Mouse (Mus musculus) midbrain, embryonic 14.5 days (tissue): ENCODE data around the gene Gm36210. TPM values are rescaled to one million over a fixed set of nuclear protein-coding genes. Genes with fewer than 3 reads are reported as not detected.
"Not testable (repeated sequence)": the region's sequence is repeated elsewhere in the genome, so short reads cannot be mapped to it uniquely, and the experiment has no call there.

Experiments
- ATAC-seq: fragments of 200-750 bp; cut with Nextera tagmentation; 2 replicates; pipeline ENCODE4 v1.8.0; 2017; ENCODE audit warnings: moderate number of reproducible peaks, moderate library complexity; ENCODE audit not compliant: low FRiP score, low TSS enrichment
- DNase-seq: peaks from one replicate; pipeline ENCODE4 v3.0.0-alpha.2; 2015
- H3K27ac ChIP-seq: fragments of 300-500 bp; sonication (generic); replicated peaks from 2 replicates; pipeline ENCODE4 v1.5.1; 2014; ENCODE audit warnings: mild to moderate bottlenecking, low read depth, low read length, moderate library complexity
- H3K27me3 ChIP-seq: fragments of 300-500 bp; sonication (generic); 2 replicates; pipeline ENCODE4 v1.6.1; 2014; ENCODE audit warnings: low read length, control low read depth, mixed read lengths; ENCODE audit not compliant: control insufficient read depth, insufficient read depth
- H3K36me3 ChIP-seq: fragments of 300-500 bp; sonication (generic); 2 replicates; pipeline ENCODE4 v1.6.1; 2014; ENCODE audit warnings: low read length, control low read depth; ENCODE audit not compliant: control insufficient read depth, insufficient read depth
- H3K4me1 ChIP-seq: fragments of 300-500 bp; sonication (generic); 2 replicates; pipeline ENCODE4 v1.6.1; 2014; ENCODE audit warnings: mild to moderate bottlenecking, antibody characterized with exemption, low read length, control low read depth; ENCODE audit not compliant: control insufficient read depth, insufficient read depth
- H3K4me2 ChIP-seq: fragments of 300-500 bp; sonication (generic); 2 replicates; pipeline ENCODE4 v1.6.1; 2014; ENCODE audit warnings: mild to moderate bottlenecking, low read length, moderate library complexity
- H3K4me3 ChIP-seq: fragments of 300-500 bp; sonication (generic); replicated peaks from 2 replicates; pipeline ENCODE4 v1.5.1; 2014; ENCODE audit warnings: low read depth, low read length
- H3K9ac ChIP-seq: fragments of 300-500 bp; sonication (generic); replicated peaks from 2 replicates; pipeline ENCODE4 v1.6.1; 2014; ENCODE audit warnings: mild to moderate bottlenecking, low read length, moderate library complexity
- H3K9me3 ChIP-seq: fragments of 300-500 bp; sonication (generic); 2 replicates; pipeline ENCODE4 v1.6.1; 2016; ENCODE audit warnings: low read length, control low read depth, mixed read lengths; ENCODE audit not compliant: control insufficient read depth
- WGBS: fragments of 180-500 bp; shearing (Covaris S2); extraction: QIAGEN DNeasy Blood & Tissue Kit; methylation state at CpG from one replicate; pipeline ENCODE4 v1.1.7; 2014; 5-methylcytosine and 5-hydroxymethylcytosine counted together
- polyA plus RNA-seq: library from polyadenylated mRNA; unstranded; fragments of >200 nt; fragmentation: Nextera tagmentation; extraction: Ambion mirVana; gene quantifications from 2 replicates; pipeline ENCODE4 v1.2.1, GENCODE M21; 2014

Gene Gm36210
- polyA plus RNA-seq, 1 experiment from 2014 or later: 0.55 TPM

DNA sequence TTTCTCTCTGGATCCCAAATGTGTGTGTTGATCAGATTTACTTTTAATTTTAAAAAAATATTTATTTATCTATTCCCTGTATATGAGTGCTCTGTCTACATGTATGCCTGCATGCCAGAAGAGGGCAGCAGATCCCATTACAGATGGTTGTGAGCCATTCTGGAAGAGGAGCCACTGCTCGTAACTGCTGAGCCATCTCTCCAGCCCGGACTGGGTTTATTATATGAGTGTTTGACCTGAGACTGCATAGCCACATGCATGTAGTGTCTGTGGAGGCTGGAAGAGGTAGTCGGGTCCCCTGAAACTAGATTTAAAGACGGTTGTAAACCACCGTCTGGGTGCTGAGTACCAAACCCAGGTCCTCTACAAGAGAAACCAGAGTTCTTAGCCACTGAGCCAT, 41.2 kb downstream of the Gm36210 start:
- Histone ChIP-seq H3K4me3 (peak overlapping the region; percentile 47), H3K4me2 (peak overlapping the region; percentile 69), H3K27me3 (no peaks in the 10 kb centered on the region), H3K27ac (no peak overlapping the region), H3K9me3 (no peaks in the 10 kb centered on the region), H3K9ac (peak overlapping the region; percentile 62), H3K4me1 (no peaks in the 10 kb centered on the region; the same call in 1 of the 2 replicates), H3K36me3 (no peaks in the 10 kb centered on the region)
- 59% methylated on average over 5 of the region's 5 CpGs for WGBS
- peak; percentile 60 for DNase-seq
- no peak for ATAC-seq

DNA sequence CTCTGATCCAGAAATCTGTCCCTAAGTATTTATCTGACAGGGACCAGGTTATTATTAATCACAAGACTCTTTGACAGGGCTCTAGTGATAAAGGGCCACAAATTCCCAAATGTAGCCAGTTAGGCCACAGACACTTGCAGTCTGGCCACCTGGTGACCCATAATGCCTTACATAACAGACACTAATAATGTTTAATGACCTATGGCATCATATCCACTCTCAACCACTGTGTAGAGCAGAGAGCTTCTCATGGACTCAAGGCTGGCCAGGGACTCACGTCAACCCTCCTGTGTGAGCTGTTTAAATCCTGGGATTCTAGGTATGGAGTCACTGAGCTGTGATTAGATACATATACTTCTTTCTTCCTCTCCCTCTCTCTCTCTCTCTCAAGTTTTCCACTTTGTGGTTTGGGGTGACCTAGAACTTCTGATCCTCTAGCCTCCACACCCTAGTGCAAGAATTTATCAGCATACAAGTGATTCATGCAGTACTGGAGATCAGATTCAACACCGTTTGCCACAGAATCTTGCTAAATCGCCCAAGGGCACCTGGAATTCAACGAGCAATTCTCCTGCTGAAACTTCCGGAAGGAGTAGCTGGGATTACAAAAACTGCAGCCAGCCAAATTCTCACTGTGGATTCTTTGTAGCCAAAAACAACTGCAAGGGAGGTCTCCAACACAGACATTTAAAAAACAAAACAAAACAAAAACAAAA, 42.0 kb downstream of the Gm36210 start:
- H3K4me3 ChIP-seq: no peak overlapping the region
- H3K9ac ChIP-seq: no peak overlapping the region
- no peaks in the 10 kb centered on the region; the same call in 1 of the 2 replicates for H3K4me1 ChIP-seq
- no peaks in the 10 kb centered on the region for H3K9me3 ChIP-seq
- H3K27ac ChIP-seq: no peak overlapping the region
- no peak for DNase-seq
- no peaks in the 10 kb centered on the region for H3K27me3 ChIP-seq
- H3K36me3 ChIP-seq: no peaks in the 10 kb centered on the region
- H3K4me2 ChIP-seq: no peak overlapping the region
- 86% methylated on average over 5 of the region's 5 CpGs for WGBS
- ATAC-seq: no peak

DNA sequence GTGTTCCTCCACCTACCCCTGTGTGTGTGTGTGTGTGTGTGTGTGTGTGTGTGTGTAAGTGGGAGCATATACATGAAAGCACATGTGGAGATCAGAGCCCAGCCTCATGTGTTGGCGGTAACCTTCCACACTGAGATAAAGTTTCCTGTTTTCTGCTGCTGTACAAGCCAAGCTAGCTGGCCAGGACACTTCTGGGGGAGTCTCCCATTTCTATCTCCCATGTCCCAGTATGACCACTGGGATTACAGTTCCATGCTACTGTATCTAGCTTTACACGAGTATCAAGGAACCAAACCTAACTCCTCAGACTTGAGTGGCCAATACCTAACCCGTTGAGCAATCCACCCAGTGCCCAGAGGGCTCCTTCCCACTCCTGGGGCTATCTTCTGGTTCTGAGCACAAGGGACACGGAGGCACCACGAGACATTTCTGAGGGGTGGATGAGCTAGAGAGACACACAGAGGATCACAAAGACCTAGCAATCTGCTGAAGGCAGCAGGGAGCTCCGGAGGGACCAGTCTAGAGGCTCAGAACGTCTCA, 42.7 kb downstream of the Gm36210 start:
- Histone ChIP-seq H3K4me1 (no peaks in the 10 kb centered on the region; the same call in 1 of the 2 replicates), H3K27me3 (no peaks in the 10 kb centered on the region), H3K4me2 (no peak overlapping the region), H3K9me3 (no peaks in the 10 kb centered on the region), H3K36me3 (no peaks in the 10 kb centered on the region), H3K4me3 (no peak overlapping the region), H3K27ac (no peak overlapping the region), H3K9ac (no peak overlapping the region)
- no peak for ATAC-seq
- DNase-seq: no peak
- WGBS: 79% methylated on average over 7 of the region's 7 CpGs

DNA sequence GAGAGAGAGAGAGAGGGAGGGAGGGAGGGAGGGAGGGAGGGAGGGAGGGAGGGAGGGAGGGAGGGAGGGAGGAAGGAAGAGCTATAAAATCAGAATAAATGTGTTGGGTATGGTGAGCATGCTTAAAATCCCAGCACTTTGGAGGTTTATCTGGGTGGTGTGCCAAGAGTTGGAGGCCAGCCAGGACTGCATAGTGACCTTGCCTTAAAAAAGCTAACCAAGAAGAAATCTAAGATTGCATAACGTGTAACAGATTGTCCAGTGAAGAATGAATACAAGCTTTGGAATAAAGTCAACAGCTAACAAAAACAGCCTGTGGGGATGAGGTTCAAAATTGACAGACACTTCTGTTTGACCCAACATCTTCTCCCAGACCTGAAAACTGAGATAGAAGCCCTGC, 43.3 kb downstream of the Gm36210 start:
- 68% methylated on average over 1 of the region's 1 CpGs for WGBS
- Histone ChIP-seq H3K4me1 (no peaks in the 10 kb centered on the region; the same call in 1 of the 2 replicates), H3K4me3 (no peak overlapping the region), H3K9ac (no peak overlapping the region), H3K36me3 (no peaks in the 10 kb centered on the region), H3K9me3 (no peaks in the 10 kb centered on the region), H3K27ac (no peak overlapping the region), H3K27me3 (no peaks in the 10 kb centered on the region), H3K4me2 (no peak overlapping the region)
- DNase-seq (no peak), ATAC-seq (no peak)

DNA sequence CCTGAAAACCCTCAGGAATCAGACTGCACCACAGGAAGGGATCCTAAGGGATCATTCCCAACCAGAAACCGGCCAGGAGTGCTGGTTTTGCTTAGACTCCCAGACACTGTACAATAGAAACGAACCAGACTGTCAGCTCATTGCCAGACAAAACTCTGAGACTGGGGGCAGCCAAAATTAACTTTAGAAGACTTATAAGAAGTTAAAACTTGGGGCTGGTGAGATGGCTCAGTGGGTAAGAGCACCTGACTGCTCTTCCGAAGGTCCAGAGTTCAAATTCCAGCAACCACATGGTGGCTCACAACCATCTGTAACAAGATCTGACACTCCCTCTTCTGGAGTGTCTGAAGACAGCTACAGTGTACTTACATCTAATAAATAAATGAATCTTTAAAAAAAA, 45.4 kb downstream of the Gm36210 start:
- H3K4me1 ChIP-seq, H3K27me3 ChIP-seq, H3K4me3 ChIP-seq, ATAC-seq, H3K4me2 ChIP-seq, H3K9me3 ChIP-seq, H3K36me3 ChIP-seq, H3K27ac ChIP-seq, DNase-seq, H3K9ac ChIP-seq: not testable (repeated sequence)
- 76% methylated on average over 3 of the region's 3 CpGs for WGBS

DNA sequence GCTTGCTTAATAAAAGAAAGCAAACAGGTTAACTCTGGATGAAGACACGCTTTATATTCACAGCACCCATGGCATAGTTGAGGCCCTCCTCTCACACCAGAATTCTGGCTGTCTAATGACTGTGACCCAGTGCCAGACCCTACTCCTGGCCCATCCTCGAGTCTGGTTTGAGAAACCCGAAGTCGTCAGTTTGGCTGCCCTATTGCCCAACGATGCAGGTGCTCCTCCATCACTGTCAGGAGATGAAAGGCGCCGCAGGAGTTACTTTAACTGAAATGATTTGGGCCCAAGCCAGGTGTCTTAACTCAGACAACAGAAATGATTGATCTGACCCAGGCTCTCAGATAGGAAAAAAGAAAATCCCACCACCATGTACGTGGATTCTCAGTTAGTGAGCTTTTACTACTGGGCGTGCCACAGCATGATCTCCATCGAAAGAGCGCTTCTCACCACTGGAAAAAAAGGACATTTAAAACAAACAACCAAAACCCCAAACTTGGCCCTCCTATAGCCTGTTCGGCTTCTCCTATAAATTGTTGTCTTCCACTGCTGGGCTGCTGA, 46.8 kb downstream of the Gm36210 start:
- Histone ChIP-seq H3K36me3 (no peaks in the 10 kb centered on the region), H3K9me3 (no peaks in the 10 kb centered on the region), H3K4me1 (no peaks in the 10 kb centered on the region), H3K9ac (no peak overlapping the region), H3K4me3 (no peak overlapping the region), H3K27ac (no peak overlapping the region), H3K4me2 (no peak overlapping the region), H3K27me3 (no peaks in the 10 kb centered on the region)
- DNase-seq: no peak
- WGBS: 88% methylated on average over 12 of the region's 12 CpGs
- ATAC-seq: no peak

DNA sequence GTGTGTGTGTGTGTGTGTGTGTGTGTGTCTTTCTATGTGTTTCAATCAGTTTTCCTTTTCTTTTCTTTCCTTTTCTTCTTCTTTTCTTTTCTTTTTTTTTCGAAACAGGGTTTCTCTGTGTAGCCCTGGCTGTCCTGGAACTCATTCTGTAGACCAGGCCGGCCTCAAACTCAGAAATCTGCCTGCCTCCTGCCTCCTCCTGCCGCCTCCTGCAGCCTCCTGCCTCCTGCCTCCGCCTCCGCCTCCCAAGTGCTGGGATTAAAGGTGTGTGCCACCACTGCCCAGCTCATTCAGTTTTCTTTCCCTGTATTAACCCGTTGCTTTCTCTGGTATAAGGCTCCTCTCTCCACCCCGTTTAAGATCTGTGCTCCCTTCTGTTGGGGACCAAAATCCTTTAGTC, 49.0 kb downstream of the Gm36210 start:
- H3K9me3 ChIP-seq: no peaks in the 10 kb centered on the region
- H3K9ac ChIP-seq: no peak overlapping the region
- no peak overlapping the region for H3K4me2 ChIP-seq
- no peaks in the 10 kb centered on the region for H3K36me3 ChIP-seq
- H3K27me3 ChIP-seq: no peaks in the 10 kb centered on the region
- 62% methylated on average over 7 of the region's 7 CpGs for WGBS
- ATAC-seq (no peak), DNase-seq (no peak)
- H3K27ac ChIP-seq: no peak overlapping the region
- H3K4me3 ChIP-seq: no peak overlapping the region
- H3K4me1 ChIP-seq: no peaks in the 10 kb centered on the region

DNA sequence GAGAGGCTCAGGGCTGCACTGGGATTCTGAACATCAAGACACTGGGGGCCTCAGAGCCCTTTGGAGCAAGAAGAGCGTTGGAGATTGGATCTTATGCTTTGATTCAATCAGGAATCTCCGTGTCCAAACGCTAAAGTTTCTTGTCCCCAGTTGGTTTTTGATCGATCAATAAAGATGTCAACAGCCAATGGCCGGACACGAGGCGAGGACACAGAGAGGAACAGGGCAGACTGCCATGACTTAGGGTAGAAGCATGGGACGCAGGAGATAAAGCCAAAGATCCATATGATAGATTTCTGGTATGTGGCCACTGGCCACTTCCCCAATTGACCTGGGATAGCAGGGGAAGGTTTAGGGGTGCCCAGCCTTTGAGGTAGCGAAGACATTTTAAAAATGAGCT, 49.8 kb downstream of the Gm36210 start:
- WGBS: 84% methylated on average over 9 of the region's 9 CpGs

DNA sequence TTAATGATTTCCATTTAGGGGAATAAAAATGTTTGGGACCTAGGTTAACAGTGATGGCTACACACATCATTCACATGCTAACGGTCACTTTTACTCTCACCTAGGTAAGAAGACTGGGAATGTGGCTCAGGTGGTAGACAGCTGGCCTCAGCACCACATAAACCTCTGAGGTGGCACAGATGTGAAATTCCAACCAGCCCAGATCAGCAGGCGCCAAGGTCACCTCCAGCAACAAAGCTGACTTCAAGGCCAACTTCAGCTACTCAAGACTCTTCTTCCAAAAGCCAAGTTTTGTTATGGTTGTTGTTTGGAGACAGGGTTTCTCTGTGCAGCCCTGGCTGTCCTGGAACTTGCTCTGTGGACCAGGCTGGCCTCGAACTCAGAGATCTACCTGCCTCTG, 52.7 kb downstream of the Gm36210 start:
- Histone ChIP-seq H3K4me3 (no peak overlapping the region), H3K9ac (no peak overlapping the region), H3K4me2 (no peak overlapping the region), H3K9me3 (no peaks in the 10 kb centered on the region), H3K27me3 (no peaks in the 10 kb centered on the region), H3K4me1 (no peaks in the 10 kb centered on the region), H3K36me3 (no peaks in the 10 kb centered on the region), H3K27ac (no peak overlapping the region)
- ATAC-seq: no peak
- DNase-seq: no peak
- 88% methylated on average over 3 of the region's 3 CpGs for WGBS

More for the DNA sequence above, 49.8 kb downstream of the Gm36210 start:
- Histone ChIP-seq H3K4me1 (no peaks in the 10 kb centered on the region), H3K4me2 (no peak overlapping the region), H3K9ac (no peak overlapping the region), H3K36me3 (no peaks in the 10 kb centered on the region), H3K27ac (no peak overlapping the region), H3K9me3 (no peaks in the 10 kb centered on the region), H3K27me3 (no peaks in the 10 kb centered on the region), H3K4me3 (no peak overlapping the region)
- no peak for ATAC-seq
- DNase-seq: no peak
